Mouse (Mus musculus): Measurements from ENCODE around the gene Odf4.
A peak's percentile ranks its signal among the peaks of the same experiment; 100 is the strongest.
"Not testable (repeated sequence)": the region's sequence is repeated elsewhere in the genome, so short reads cannot be mapped to it uniquely, and the experiment has no call there.

The Odf4 gene

GRCm38 (mm10) chr11:68926981-68927380 is at the start of gene Odf4:
TSS of gene Odf4 (minus strand) at chr11:68927081.
- no peak for DNase-seq (ENCODE audit: low spot score)

DNA sequence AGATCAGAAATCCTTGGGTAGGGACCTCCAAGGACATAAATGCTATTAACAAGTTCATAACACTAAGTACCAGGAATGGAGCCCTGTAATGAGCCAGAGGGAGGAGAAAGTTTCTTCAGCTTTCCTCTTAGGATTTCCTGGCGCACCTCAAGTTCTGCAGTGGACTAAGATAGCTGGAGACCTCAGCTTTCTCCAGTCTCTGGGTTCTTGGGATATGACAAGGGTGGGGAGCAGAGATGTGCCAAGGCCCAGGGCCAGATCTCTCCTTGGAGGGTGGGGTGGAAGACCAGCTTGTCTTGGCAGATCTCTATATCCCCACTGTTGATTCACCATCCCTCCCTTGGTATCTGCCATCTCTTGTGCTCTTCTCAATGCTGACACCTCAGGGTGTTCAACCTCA is 48.7 kb upstream of the Odf4 start:
- DNase-seq (ENCODE audit: low spot score) = no peak

GRCm38 (mm10) chr11:68975085-68975484 is 48.2 kb upstream of the Odf4 start, which contains the start of gene Rangrf:
TSS of gene Rangrf (minus strand) at chr11:68975185.
- no peak for DNase-seq (ENCODE audit: low spot score)

DNA sequence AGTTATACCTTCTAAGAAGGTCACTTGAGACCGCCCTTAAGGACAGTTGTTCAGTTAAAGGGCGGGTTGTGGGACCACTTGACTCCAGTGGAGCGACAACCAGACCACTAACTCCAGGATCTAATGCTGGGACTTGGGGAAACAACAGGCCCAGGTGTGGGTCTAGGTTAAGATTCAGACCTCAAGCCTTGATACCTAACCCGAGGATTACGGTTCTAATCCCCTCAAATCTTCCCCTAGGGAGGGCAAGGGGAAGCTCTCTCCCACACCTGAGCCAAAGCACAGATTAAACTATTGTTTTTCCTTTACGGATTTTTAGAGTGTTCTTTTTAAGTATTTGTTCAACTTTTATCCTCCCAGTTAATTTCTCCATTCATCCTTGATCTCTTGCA is 47.2 kb upstream of the Odf4 start:
- no peak for DNase-seq (ENCODE audit: low spot score)

DNA sequence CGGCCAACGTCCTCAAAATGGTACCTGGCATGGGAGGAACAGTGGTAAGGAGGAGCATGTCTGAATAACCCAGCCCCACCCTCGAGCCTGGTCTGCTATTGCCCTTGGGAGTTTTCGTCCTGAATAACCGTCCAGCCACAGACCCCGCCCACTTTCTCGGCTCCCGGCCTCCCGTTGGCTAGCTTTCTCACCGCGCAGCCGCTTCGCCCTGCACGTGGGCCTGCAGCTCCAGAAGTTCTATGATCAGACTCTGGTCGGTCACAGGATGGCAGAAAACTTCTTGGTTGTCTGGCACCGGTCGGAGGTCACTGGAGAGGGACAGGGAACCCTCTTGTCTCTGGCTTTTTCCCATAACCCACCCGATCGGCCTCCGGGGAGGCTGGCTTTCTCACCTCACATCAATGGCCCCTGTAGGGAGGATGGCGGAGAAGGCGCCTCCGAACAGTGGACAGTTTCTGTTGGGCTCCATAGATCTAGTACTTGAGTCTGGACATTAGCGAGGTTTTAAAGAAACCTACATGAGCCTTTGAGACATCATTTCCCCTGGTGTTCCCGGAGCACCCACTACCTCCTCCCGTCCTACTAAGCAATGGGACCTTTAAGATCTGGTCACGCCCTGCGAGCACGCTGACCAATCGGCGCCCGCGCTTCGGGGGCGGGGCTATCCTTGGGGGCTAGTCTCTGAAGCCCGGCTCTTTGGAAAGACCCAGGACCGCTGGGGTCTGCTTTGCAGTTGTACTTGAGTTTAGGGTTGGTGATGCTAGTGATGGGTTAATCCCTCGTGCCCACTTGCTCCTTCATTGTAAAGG is 46.6 kb upstream of the Odf4 start:
- peak; percentile 89 for DNase-seq (ENCODE audit: low spot score)

- no peak for DNase-seq (ENCODE audit: low spot score)
These were observed 43.4 kb upstream of the Odf4 start for GRCm38 (mm10) chr11:68970232-68970631.

DNA sequence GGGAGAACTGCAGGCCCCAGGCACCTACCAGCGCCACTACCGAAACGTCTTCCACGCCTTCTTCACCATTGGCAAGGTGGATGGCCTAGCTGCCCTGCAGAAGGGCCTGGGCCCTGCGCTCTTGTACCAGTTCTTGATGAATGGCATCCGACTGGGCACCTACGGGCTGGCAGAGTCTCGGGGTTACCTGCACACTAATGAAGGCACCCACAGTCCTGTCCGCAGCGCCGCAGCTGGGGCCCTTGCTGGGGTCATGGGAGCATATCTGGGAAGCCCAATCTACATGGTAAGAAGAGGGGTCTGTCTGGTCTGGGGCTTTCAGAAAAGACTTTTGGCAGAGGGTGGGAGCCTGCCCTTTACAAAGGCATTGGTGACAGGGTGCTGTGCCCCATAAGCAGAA is 41.9 kb upstream of the Odf4 start:
- no peak for DNase-seq (ENCODE audit: low spot score)

DNA sequence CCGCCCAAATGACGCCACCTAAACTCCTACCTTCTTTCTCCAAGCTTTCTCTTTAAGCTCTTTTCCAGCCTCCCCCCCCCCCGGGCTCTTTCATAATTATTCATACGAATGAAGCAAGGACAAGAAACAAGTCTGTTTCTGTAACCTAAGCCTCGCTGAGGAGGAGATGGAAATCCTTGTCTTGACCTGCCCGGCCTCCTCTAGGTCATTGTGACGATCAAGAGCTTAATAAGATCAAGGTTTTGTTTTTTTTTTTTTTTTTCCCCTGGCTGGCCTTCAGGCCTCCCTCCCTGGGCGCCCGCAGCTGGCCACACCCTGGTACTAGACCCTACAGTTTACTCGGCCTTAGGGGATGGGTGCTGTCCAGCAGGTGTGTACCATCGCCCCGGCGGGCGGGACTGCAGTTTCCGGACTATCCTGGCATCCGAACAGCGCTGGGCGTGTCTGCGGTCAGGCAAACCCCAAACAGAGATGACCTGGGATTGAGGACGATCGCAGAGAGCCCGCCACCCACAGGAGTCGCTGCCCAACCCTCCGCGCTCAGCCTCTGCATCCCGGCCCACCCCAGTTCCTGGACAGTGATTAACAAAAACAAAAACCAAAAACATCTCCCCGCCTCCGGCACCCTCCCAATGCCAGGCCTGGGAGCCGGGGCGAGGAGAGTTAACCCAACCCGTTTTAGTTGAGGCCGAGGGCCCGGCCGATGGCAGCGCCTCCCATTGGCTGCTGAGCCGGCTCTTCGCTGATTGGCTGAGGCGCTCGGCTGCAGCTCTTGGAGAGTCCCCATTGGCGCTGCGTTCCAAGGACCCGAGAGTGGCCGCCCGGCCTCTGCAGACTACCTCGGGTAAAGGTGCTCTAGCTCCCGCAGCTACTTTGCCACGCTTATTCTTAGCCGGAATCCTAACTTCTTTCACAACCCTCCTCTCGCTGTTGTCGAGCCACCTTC is 40.7 kb upstream of the Odf4 start, which contains the start of gene Slc25a35:
TSS of gene Slc25a35 (plus strand) at position 795 of the 946 bp plus-strand sequence.
- peak; percentile 92 for DNase-seq (ENCODE audit: low spot score)

DNA sequence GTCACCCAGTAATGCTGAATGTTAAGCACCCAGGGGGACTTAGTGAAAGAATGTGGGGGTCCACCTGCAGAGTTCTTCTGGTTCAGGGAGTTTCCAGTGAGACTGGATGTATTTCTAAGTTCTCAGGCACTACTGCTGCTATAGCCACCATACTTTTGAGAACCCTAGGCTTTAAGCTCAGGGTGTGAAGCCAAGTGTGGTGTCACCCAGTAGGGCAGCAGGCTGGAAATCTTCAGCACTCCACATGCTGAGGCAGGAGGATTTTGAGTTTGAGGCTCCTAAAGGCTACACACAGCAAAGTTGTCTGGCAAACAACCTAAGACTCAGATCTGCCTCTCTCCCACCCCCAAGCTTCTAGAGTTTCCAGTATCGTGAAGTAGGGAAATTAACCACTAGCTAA is 39.7 kb upstream of the Odf4 start:
- no peak for DNase-seq (ENCODE audit: low spot score)

DNA sequence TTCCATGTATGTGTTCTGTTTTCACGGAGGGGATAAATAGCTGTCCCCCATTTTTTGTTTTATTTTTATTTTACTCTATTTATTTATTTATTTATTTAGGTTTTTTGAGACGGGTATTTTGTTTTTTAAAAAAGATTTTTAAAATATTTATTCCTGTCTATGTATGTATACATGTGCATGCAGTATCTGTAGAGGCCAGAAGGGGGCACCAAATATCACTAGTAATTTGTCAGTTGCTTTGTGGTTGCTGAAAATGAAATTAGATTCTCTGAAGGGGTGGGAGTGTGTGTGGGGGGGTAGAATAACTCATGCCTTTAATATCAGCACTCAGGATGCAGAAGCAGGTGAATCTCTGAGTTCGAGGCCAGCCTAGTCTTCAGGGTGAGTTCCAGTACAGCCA is 39.0 kb upstream of the Odf4 start:
- no peak for DNase-seq (ENCODE audit: low spot score)

DNA sequence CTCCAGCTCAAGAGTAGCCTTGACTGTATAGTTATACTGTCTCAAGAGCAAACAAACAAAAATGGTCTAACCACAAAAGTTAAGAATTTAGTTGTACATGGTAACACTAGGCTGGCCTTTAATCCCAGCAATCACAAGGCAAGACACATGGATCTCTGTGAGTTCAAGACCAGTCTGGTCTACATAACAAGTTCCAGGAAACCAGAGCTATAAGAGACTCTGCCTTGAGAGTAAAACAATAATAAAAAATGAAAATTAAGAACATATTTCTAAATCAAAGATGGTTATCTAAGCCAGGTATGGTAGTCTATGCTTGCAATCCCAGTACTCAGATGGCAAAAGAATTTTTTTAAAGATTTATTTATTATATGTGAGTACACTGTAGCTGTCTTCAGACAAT is 38.2 kb upstream of the Odf4 start:
- no peak for DNase-seq (ENCODE audit: low spot score)

DNA sequence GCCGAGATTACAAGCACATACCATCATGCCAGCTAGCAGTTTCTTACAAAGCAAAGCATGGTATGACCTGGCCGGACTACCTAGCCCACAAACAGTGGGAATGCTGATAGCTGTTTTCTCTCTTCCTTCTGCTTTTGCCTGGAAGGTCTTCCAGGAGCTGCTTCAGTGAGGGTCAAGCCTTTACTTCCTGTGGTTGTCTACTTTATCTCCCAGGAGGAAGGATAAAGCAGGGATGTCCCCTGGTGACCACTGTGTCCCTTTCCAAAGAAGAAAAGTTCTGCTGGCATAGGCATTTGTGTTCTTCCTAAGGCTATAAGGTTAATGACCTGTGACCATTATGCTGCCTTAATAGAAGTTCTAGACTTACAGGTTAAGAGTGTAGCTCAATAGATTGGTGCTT is 36.5 kb upstream of the Odf4 start:
- no peak for DNase-seq (ENCODE audit: low spot score)

- DNase-seq (ENCODE audit: low spot score) = not testable (repeated sequence)
These were observed 35.3 kb upstream of the Odf4 start for GRCm38 (mm10) chr11:68962159-68962558.

DNA sequence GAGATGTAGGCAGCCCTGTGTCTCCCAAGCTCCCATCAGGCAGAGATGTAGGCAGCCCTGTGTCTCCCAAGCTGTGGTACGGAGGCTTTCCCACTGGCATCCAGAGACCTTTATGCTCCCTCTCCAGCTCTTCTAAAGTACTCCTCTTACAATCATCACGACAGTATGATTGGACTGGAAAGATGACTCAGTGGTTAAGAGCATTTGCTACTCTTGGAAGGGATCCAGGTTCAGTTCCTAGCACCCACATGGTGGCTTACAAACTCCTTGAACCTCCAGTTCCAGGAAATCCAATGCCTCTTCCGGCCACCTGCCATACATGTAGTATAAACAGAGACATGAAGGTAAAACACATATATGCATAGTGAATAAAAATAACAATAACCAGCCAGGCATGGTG is 34.7 kb upstream of the Odf4 start:
- no peak for DNase-seq (ENCODE audit: low spot score)

- DNase-seq (ENCODE audit: low spot score) = no peak
These were observed 31.1 kb upstream of the Odf4 start for GRCm38 (mm10) chr11:68957971-68958370.

DNA sequence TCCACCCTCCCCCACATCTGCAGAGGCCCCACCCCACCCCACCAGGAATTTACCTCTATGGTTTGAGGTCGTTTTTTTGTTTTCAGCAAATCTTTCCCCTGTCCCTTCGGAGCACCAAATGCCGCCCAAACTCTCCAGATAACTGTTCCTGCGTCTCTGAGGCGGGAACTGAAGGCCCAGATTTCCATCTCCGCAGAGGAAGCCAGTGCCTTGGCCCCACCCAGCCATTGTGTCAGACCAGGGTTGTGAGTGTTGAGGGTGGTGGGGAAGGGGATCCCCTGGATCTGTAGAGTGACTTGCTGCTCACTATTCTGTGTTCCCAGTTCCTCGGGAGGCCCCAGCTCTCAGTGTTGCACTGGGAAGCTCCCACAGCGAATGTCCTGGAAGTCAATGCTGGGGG is 30.4 kb upstream of the Odf4 start, which contains the start of gene Arhgef15:
TSS of gene Arhgef15 (minus strand) at position 173 of the 400 bp plus-strand sequence.
- no peak for DNase-seq (ENCODE audit: low spot score)

- no peak for DNase-seq (ENCODE audit: low spot score)
These were observed 29.8 kb upstream of the Odf4 start for GRCm38 (mm10) chr11:68956697-68957096.

- DNase-seq (ENCODE audit: low spot score) = no peak
These were observed 29.2 kb upstream of the Odf4 start for GRCm38 (mm10) chr11:68956107-68956506.

GRCm38 (mm10) chr11:68955473-68955872 is 28.6 kb upstream of the Odf4 start:
- DNase-seq (ENCODE audit: low spot score) = no peak

- no peak for DNase-seq (ENCODE audit: low spot score)
These were observed 27.5 kb upstream of the Odf4 start for GRCm38 (mm10) chr11:68954408-68954807.

- no peak for DNase-seq (ENCODE audit: low spot score)
These were observed 27.0 kb upstream of the Odf4 start for GRCm38 (mm10) chr11:68953903-68954302.

DNA sequence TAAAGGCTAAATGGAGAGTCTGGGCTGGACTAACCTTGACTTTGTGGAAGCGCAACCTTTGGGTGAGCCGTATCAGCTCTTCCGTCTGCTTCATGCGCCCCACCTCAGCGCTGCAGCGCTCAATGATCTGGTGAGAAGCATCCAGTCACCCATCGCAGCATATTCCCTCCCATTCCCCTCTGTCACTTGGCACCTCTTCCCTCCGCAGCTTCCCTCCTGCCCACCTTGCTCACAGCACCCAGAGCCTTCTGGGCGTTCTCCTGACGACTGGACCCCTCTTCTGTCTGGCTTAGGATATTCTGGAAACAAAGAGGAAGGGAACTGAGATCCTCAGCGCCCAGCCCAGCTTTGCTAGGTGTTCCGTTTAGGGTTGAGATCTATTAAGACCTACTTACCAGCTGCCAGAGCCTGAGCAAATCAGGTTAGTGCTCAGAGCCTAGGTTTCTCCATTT is 20.7 kb upstream of the Odf4 start:
- no peak for DNase-seq (ENCODE audit: low spot score)

Measured in testis, postnatal 14 days (tissue).